Mouse (Mus musculus): Measurements from ENCODE around the gene Theg. TPM values are rescaled to one million over a fixed set of nuclear protein-coding genes. Genes with fewer than 3 reads are reported as not detected.
A peak's percentile ranks its signal among the peaks of the same experiment; 100 is the strongest.

The Theg gene
- polyA plus RNA-seq, 1 experiment from 2014 or later: not detected

DNA sequence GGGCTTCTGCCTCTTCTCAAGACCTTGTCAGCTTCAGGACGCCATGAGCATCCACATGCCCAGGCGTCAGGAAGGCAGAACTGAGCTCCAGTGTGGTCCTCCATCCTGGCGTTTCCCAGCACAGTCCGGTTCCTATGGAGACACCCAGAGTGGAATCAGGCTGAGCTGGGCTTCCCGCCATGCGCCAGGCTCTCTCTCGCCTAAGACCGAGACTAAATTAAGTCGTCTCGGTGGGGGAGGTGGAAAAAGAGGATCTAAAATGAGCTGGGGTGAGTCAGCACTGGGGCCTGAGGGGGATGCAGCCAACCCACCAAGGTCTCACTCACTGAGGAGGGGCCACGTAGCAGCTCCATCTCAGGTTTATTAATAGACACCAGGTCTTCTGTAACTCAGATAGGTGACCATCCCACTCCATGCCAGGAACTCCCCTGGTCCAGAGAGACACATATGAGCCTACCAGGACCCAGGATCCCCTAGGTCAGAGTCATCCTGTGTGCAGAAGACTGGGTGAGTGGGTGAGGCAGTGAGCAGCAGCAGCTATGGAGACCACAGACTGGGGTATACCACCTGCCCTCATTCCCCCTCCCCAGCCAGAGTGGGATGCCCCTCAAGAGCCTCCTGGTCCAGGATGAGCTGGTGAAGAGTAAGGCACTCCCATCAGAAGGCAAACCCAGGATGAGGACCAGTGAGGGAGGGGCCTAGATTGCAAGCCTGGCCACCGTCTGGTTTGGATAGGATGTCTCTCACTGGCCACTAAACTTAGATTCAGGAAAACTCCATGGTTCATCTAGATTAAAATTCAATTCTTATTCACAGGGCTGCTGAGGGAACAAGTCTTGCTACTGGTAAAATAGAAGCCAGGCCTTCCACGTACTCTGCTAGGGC, 10.2 kb upstream of the Theg start:
- Histone ChIP-seq H3K9me3 (replicated peaks; ENCODE audit: control insufficient read depth, low read length) (no peaks in the 10 kb centered on the region), H3K9ac (ENCODE audit: low read length) (no peak overlapping the region), H3K27me3 (ENCODE audit: control insufficient read depth, insufficient read depth, low read length) (peaks cover 9% of the 10 kb centered on the region; the same call in 1 of the 2 replicates), H3K36me3 (ENCODE audit: control insufficient read depth, insufficient read depth, low read length) (no peaks in the 10 kb centered on the region), H3K4me1 (ENCODE audit: control insufficient read depth, insufficient read depth, low read length) (no peaks in the 10 kb centered on the region), H3K4me2 (ENCODE audit: low read depth, low read length) (no peak overlapping the region), H3K27ac (ENCODE audit: low read length) (no peak overlapping the region), H3K4me3 (replicated peaks; ENCODE audit: low read length) (no peak overlapping the region)
- 38% methylated on average over 13 of the region's 13 CpGs for WGBS
- ATAC-seq (ENCODE audit: insufficient read depth, low FRiP score): no peak

DNA sequence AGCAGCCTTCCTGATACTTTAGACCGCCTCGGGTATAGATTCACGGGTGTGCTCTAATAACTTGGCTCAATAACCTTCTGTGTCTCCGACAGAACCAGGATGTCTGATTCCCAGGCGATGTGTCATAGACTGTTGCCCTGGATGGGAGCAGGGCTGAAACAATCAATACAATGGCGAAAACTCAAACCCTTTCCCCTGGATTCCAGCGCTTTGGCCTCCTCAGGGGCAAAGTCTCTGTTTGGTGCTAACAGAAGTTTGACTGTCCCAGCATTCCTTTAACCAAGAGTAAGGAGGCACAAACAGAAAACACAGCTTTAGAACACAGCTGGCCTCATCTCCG, 8.4 kb upstream of the Theg start:
- no peak overlapping the region for H3K4me3 ChIP-seq (replicated peaks; ENCODE audit: low read length)
- no peaks in the 10 kb centered on the region for H3K4me1 ChIP-seq (ENCODE audit: control insufficient read depth, insufficient read depth, low read length)
- no peak for ATAC-seq (ENCODE audit: insufficient read depth, low FRiP score)
- no peaks in the 10 kb centered on the region for H3K36me3 ChIP-seq (ENCODE audit: control insufficient read depth, insufficient read depth, low read length)
- H3K4me2 ChIP-seq (ENCODE audit: low read depth, low read length): no peak overlapping the region
- WGBS: 46% methylated on average over 8 of the region's 8 CpGs
- H3K9me3 ChIP-seq (replicated peaks; ENCODE audit: control insufficient read depth, low read length): no peaks in the 10 kb centered on the region
- H3K27ac ChIP-seq (ENCODE audit: low read length): no peak overlapping the region
- H3K9ac ChIP-seq (ENCODE audit: low read length): no peak overlapping the region
- H3K27me3 ChIP-seq (ENCODE audit: control insufficient read depth, insufficient read depth, low read length): peaks cover 9% of the 10 kb centered on the region; the same call in 1 of the 2 replicates

DNA sequence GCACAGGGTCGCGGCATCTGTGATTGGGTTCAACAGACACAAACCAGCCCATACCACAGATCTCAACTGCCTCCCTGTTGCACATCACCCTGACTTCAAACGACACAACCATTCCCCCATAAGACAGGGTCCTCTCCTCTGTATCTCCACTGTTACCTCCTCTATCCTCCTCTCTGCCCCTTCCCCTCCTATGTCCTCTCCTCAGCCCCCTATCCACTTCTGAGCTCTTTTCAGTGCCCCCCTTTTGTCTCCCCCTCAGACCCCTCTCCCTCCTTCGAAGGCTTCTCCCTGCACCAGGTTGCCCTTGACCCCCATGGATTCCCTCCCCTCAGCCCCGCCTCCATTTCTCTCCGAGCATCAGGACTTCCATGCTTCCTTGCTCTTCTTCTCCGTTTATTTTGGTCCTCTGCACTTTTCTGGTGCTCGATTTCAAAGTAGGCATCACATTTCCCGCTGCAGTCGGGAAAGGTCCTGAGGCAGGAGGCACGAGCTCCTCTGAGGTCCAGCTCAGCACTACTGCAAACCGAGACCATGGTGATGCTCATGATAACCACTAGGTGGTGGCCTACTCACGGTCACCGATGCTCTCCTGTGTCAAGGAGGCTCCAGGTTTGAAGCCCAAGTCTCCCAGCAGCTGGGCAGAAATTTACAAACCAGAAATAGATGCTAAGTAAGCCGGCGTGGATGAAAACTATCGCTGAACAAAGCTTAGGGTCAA, 7.9 kb upstream of the Theg start:
- WGBS: 17% methylated on average over 17 of the region's 17 CpGs
- Histone ChIP-seq H3K27ac (ENCODE audit: low read length) (no peak overlapping the region), H3K4me3 (replicated peaks; ENCODE audit: low read length) (no peak overlapping the region), H3K4me2 (ENCODE audit: low read depth, low read length) (no peak overlapping the region), H3K9ac (ENCODE audit: low read length) (no peak overlapping the region), H3K36me3 (ENCODE audit: control insufficient read depth, insufficient read depth, low read length) (no peaks in the 10 kb centered on the region), H3K4me1 (ENCODE audit: control insufficient read depth, insufficient read depth, low read length) (no peaks in the 10 kb centered on the region), H3K27me3 (ENCODE audit: control insufficient read depth, insufficient read depth, low read length) (peaks cover 9% of the 10 kb centered on the region; the same call in 1 of the 2 replicates), H3K9me3 (replicated peaks; ENCODE audit: control insufficient read depth, low read length) (no peaks in the 10 kb centered on the region)
- ATAC-seq (ENCODE audit: insufficient read depth, low FRiP score): peak; percentile 80; the same call in 1 of the 2 replicates

DNA sequence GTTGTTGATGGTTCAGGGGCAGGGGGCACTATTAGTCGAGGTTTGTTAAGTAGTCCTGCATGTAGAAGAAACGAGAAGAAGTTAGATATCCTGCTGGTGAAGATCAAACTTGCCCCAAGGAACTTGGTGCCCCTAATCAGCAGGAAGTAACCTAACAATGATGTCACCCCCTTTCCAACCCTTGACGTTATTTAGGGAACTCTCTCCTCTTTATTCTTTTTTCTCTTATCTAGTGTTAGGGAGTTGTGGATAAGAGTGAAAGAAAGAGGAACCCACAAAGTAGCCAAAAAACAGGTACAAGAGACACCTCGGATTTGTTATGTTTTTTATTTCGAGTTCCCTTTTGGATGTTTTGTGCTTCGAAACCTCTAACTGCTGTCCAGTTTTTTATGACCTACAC, 7.0 kb upstream of the Theg start:
- Histone ChIP-seq H3K9ac (ENCODE audit: low read length) (no peak overlapping the region), H3K27me3 (ENCODE audit: control insufficient read depth, insufficient read depth, low read length) (peaks cover 9% of the 10 kb centered on the region; the same call in 1 of the 2 replicates), H3K36me3 (ENCODE audit: control insufficient read depth, insufficient read depth, low read length) (no peaks in the 10 kb centered on the region), H3K27ac (ENCODE audit: low read length) (no peak overlapping the region), H3K4me2 (ENCODE audit: low read depth, low read length) (no peak overlapping the region), H3K9me3 (replicated peaks; ENCODE audit: control insufficient read depth, low read length) (no peaks in the 10 kb centered on the region), H3K4me3 (replicated peaks; ENCODE audit: low read length) (no peak overlapping the region), H3K4me1 (ENCODE audit: control insufficient read depth, insufficient read depth, low read length) (no peaks in the 10 kb centered on the region)
- ATAC-seq (ENCODE audit: insufficient read depth, low FRiP score): no peak
- WGBS: 50% methylated on average over 6 of the region's 6 CpGs

DNA sequence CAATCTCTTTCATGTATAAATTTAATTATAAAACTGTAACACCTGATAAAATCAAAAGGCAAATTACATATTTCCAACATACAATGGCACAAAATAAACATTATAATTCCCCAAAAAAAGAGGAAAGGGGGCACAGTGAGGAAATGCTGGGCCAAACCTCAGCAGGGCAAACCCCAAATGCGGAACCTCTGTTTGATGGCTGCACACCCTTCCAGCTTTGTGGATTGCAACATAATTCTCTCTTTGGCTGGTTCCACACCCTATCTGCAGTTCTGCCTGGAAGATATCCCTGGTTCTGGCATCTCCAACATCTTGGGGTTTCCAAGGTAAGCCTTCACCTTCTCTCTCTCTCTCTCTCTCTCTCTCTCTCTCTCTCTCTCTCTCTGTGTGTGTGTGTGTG, 3.6 kb upstream of the Theg start:
- no peak for ATAC-seq (ENCODE audit: insufficient read depth, low FRiP score)
- Histone ChIP-seq H3K4me3 (replicated peaks; ENCODE audit: low read length) (no peak overlapping the region), H3K4me2 (ENCODE audit: low read depth, low read length) (no peak overlapping the region), H3K27me3 (ENCODE audit: control insufficient read depth, insufficient read depth, low read length) (peaks cover 2% of the 10 kb centered on the region; the same call in 1 of the 2 replicates), H3K9me3 (replicated peaks; ENCODE audit: control insufficient read depth, low read length) (no peaks in the 10 kb centered on the region), H3K4me1 (ENCODE audit: control insufficient read depth, insufficient read depth, low read length) (no peaks in the 10 kb centered on the region), H3K27ac (ENCODE audit: low read length) (no peak overlapping the region), H3K9ac (ENCODE audit: low read length) (no peak overlapping the region), H3K36me3 (ENCODE audit: control insufficient read depth, insufficient read depth, low read length) (no peaks in the 10 kb centered on the region)
- 88% methylated on average over 1 of the region's 1 CpGs for WGBS

DNA sequence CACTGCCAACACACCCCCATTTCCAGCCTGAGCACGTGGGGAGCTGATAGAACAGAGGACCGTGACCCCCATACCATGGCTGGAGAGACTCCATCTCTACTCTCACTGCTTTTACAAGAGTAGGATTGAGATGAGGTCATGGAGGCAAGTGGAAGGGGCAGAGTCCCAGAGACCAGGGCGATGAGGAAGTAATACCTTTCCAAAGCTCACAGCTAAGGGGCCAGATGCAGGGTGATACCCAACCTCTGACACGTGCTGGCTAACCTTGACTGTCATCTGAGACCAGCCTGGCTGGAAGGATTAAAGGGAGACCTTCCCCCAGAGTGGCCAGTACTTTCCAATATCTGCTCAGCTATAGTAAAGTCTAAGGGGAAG, 608 bp upstream of the Theg start:
- Histone ChIP-seq H3K36me3 (ENCODE audit: control insufficient read depth, insufficient read depth, low read length) (no peaks in the 10 kb centered on the region), H3K4me3 (replicated peaks; ENCODE audit: low read length) (no peak overlapping the region), H3K9ac (ENCODE audit: low read length) (no peak overlapping the region), H3K4me1 (ENCODE audit: control insufficient read depth, insufficient read depth, low read length) (no peaks in the 10 kb centered on the region), H3K4me2 (ENCODE audit: low read depth, low read length) (no peak overlapping the region), H3K27ac (ENCODE audit: low read length) (no peak overlapping the region), H3K9me3 (replicated peaks; ENCODE audit: control insufficient read depth, low read length) (no peaks in the 10 kb centered on the region), H3K27me3 (ENCODE audit: control insufficient read depth, insufficient read depth, low read length) (no peaks in the 10 kb centered on the region)
- ATAC-seq (ENCODE audit: insufficient read depth, low FRiP score): no peak
- 67% methylated on average over 4 of the region's 4 CpGs for WGBS

DNA sequence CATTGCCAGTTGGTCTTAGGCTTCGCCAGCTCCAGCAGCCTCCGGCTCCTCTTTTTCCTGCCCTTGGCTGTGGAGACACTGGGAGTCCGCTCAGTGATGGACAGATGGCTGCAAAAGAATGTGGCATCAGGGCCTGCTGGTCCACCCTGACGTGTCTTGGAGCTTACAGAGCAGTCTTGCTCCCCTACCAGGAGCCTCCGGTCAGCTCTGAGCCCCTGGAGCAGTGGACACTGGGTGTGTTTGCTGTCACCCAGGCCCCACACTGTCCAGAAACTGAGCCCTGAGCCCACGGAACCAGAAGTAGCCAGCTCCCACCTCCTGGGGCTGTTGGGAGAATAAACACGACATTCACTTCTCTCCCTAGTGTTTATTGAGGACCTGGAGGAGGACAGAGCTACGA, 888 bp downstream of the Theg start:
- no peak overlapping the region for H3K9ac ChIP-seq (ENCODE audit: low read length)
- H3K9me3 ChIP-seq (replicated peaks; ENCODE audit: control insufficient read depth, low read length): no peaks in the 10 kb centered on the region
- no peak for ATAC-seq (ENCODE audit: insufficient read depth, low FRiP score)
- no peaks in the 10 kb centered on the region for H3K36me3 ChIP-seq (ENCODE audit: control insufficient read depth, insufficient read depth, low read length)
- no peak overlapping the region for H3K4me3 ChIP-seq (replicated peaks; ENCODE audit: low read length)
- no peaks in the 10 kb centered on the region for H3K4me1 ChIP-seq (ENCODE audit: control insufficient read depth, insufficient read depth, low read length)
- H3K27ac ChIP-seq (ENCODE audit: low read length): no peak overlapping the region
- 73% methylated on average over 8 of the region's 8 CpGs for WGBS
- no peaks in the 10 kb centered on the region for H3K27me3 ChIP-seq (ENCODE audit: control insufficient read depth, insufficient read depth, low read length)
- H3K4me2 ChIP-seq (ENCODE audit: low read depth, low read length): no peak overlapping the region

DNA sequence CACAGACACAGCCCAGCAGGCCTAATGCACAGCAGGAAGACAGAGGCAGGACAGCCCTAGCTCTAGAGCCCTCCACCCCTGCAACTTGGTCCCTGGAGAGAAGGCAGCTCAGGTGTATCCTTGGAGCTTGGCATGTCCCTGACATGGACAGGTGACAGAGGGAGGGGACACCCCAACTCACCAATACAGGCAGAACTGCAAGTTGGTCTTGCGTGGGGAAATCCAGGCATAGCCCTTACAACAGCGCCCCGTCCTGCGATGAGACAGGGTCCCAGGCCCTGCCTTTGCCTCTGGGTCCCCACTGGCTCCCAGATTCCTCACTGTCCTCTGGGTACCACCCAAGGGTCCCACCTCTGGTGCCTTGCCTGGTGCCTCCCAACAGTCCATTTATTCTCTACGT, 1.4 kb downstream of the Theg start:
- 94% methylated on average over 5 of the region's 5 CpGs for WGBS
- Histone ChIP-seq H3K27ac (ENCODE audit: low read length) (no peak overlapping the region), H3K36me3 (ENCODE audit: control insufficient read depth, insufficient read depth, low read length) (no peaks in the 10 kb centered on the region), H3K4me3 (replicated peaks; ENCODE audit: low read length) (no peak overlapping the region), H3K27me3 (ENCODE audit: control insufficient read depth, insufficient read depth, low read length) (no peaks in the 10 kb centered on the region), H3K4me2 (ENCODE audit: low read depth, low read length) (no peak overlapping the region), H3K4me1 (ENCODE audit: control insufficient read depth, insufficient read depth, low read length) (no peaks in the 10 kb centered on the region), H3K9ac (ENCODE audit: low read length) (no peak overlapping the region), H3K9me3 (replicated peaks; ENCODE audit: control insufficient read depth, low read length) (no peaks in the 10 kb centered on the region)
- ATAC-seq (ENCODE audit: insufficient read depth, low FRiP score): no peak

DNA sequence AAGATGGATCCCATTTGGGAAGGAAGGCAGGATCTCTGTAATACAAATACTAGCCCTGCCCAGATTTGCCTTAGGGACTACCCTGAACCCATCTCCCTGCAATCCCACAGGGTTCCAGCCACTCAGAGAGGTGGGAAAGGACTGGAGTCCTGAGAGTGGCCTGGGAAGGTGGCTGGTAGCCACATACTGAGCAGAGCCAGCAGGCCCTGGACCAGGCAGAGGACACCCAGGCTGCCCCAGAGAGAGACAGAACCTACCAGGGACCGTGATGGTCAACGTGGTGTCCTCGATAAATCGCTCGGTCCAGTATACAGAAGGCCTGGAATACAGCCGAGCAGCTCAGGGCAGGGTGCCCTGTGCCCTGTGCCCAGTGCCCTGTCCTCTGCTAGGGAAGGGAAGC, 2.0 kb downstream of the Theg start:
- no peak overlapping the region for H3K27ac ChIP-seq (ENCODE audit: low read length)
- H3K9ac ChIP-seq (ENCODE audit: low read length): no peak overlapping the region
- no peak for ATAC-seq (ENCODE audit: insufficient read depth, low FRiP score)
- H3K4me3 ChIP-seq (replicated peaks; ENCODE audit: low read length): no peak overlapping the region
- no peaks in the 10 kb centered on the region for H3K9me3 ChIP-seq (replicated peaks; ENCODE audit: control insufficient read depth, low read length)
- H3K27me3 ChIP-seq (ENCODE audit: control insufficient read depth, insufficient read depth, low read length): no peaks in the 10 kb centered on the region
- H3K4me2 ChIP-seq (ENCODE audit: low read depth, low read length): no peak overlapping the region
- 85% methylated on average over 6 of the region's 6 CpGs for WGBS
- no peaks in the 10 kb centered on the region for H3K4me1 ChIP-seq (ENCODE audit: control insufficient read depth, insufficient read depth, low read length)
- no peaks in the 10 kb centered on the region for H3K36me3 ChIP-seq (ENCODE audit: control insufficient read depth, insufficient read depth, low read length)
